Mouse (Mus musculus) thymus, adult 2 months (tissue): Measurements from ENCODE around the gene Capns1. TPM values are rescaled to one million over a fixed set of nuclear protein-coding genes. Genes with fewer than 3 reads are reported as not detected.
A peak's percentile ranks its signal among the peaks of the same experiment; 100 is the strongest.
"Not testable (repeated sequence)": the region's sequence is repeated elsewhere in the genome, so short reads cannot be mapped to it uniquely, and the experiment has no call there.

Experiments
- DNase-seq: peaks from one replicate; pipeline ENCODE4 v3.0.0; 2021
- H3K27ac ChIP-seq: fragments of 200-500 bp; 2 replicates; pipeline ENCODE4 v1.5.1; 2012; ENCODE audit warnings: low read length, control low read depth; ENCODE audit not compliant: control insufficient read depth, insufficient read depth
- H3K27me3 ChIP-seq: fragments of 200-500 bp; 2 replicates; pipeline ENCODE4 v1.6.1; 2012; ENCODE audit warnings: mild to moderate bottlenecking, low read length, moderate library complexity, mixed read lengths; ENCODE audit not compliant: control insufficient read depth, insufficient read depth
- H3K36me3 ChIP-seq: fragments of 200-500 bp; 2 replicates; pipeline ENCODE4 v1.6.1; 2012; ENCODE audit warnings: mild to moderate bottlenecking, low read length, moderate library complexity; ENCODE audit not compliant: control insufficient read depth, insufficient read depth
- H3K4me1 ChIP-seq: fragments of 200-500 bp; replicated peaks from 2 replicates; pipeline ENCODE4 v1.6.1; 2012; ENCODE audit warnings: low read length; ENCODE audit not compliant: control insufficient read depth, insufficient read depth
- H3K4me3 ChIP-seq: fragments of 200-500 bp; 2 replicates; pipeline ENCODE4 v1.5.1; 2012; ENCODE audit warnings: mild to moderate bottlenecking, low read length, control low read depth, moderate library complexity; ENCODE audit not compliant: control insufficient read depth, insufficient read depth
- CTCF ChIP-seq: fragments of 200-500 bp; IDR thresholded peaks from 2 replicates; pipeline ENCODE4 v1.5.1; 2012; ENCODE audit warnings: mild to moderate bottlenecking, control low read depth, low read length, moderate library complexity, borderline replicate concordance; ENCODE audit not compliant: control insufficient read depth, poor library complexity, insufficient read depth; ENCODE audit errors: extremely low read depth
- POLR2A ChIP-seq: fragments of 200-500 bp; IDR thresholded peaks from 2 replicates; pipeline ENCODE4 v1.6.1; 2012; ENCODE audit warnings: mild to moderate bottlenecking, low read length, control low read depth, moderate library complexity; ENCODE audit not compliant: control insufficient read depth, poor library complexity, insufficient read depth; ENCODE audit errors: extremely low read depth
- WGBS: fragments of 180-500 bp; shearing (Covaris S2); methylation state at CpG from one replicate; pipeline ENCODE4 v1.1.7; 2018; 5-methylcytosine and 5-hydroxymethylcytosine counted together
- polyA plus RNA-seq: library from polyadenylated mRNA; depleted of rRNA; stranded (reverse); fragments of >200 nt; gene quantifications from 2 replicates; pipeline ENCODE4 v1.2.3, GENCODE M21; 2012

The Capns1 gene
- polyA plus RNA-seq, 1 experiment = 739 TPM

DNA sequence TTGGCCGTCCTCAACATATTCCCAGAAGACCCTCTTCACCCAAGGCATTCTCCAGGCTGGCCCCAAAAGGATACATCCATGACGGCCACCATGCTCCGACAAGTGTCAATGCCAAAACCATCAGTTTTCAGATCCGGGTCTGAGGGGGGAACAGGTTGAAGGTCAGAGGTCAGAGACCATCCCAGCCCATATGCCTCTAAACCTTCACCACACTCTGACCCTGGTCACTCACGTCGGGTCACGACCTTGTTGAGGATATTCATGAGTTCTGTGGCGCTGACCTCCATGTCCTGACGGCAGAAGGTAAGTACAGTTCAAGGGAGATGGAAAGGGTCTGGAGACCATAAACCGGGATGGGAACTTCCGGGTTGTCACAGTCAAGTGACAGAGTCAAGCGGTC, 6.5 kb downstream of the Capns1 start:
- Histone ChIP-seq H3K27ac (no peak overlapping the region), H3K4me3 (no peak overlapping the region), H3K4me1 (peaks cover 9% of the 10 kb centered on the region), H3K27me3 (no peaks in the 10 kb centered on the region), H3K36me3 (peaks cover 22% of the 10 kb centered on the region)
- 97% methylated on average over 12 of the region's 12 CpGs for WGBS
- no peak for DNase-seq
- TF ChIP-seq CTCF (no peak), POLR2A (no peak)

DNA sequence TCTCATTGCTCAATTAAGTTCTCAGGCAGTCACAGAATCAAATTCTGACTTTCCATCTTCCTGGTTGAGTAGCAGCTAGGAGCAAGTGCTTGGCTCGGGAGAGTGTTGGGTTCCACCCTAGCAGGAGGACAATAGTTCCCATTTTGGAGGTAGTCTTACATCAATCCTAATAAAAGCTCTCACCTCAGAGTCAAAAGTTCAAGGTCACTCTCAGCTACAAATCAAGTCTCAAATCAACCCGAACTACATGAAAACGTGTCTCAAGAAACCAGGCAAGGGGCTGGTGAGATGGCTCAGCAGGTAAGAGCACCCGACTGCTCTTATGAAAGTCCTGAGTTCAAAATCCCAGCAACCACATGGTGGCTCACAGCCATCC, 9.5 kb downstream of the Capns1 start:
- Histone ChIP-seq H3K27ac (no peak overlapping the region), H3K4me3 (no peak overlapping the region), H3K4me1 (peaks cover 12% of the 10 kb centered on the region), H3K36me3 (peaks cover 25% of the 10 kb centered on the region), H3K27me3 (no peaks in the 10 kb centered on the region)
- TF ChIP-seq CTCF = no peak
- no peak for TF ChIP-seq POLR2A
- DNase-seq = no peak
- 96% methylated on average over 4 of the region's 4 CpGs for WGBS

DNA sequence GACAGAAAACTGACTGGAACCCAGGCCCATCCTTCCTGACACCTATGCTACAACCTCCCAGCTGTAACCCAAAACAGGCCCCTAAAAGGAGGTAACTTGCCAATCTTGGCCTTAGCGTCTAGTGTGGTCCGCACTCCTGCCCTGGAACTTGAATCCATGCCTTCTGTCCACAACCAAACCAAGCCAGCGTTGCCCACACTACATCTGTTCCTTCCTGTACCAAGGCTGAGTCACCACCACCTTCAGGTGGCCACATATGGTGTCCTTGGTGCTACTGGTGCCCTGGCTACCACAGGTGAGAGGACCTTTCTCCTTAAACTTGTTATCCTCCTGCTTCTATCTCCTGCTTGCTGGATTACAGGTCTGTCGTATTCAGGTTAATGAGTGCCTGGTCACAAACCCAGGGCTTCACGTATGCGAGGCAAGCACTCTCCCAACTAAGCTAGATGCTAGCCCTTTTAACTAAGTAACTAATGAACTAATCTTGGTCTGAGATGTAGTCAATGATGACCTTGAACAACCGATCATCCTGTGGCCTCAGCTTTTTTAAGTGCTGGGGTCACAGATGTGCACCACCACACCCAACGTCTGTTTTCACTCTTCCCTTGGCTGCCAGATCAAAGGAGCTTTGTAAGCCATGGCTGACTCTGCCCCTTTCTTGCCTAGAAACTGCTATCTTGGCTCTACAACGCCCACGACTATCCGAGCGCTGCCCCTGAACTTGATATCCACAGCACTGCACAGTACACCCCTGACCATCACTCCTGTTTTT, 10.1 kb downstream of the Capns1 start:
- no peaks in the 10 kb centered on the region for H3K27me3 ChIP-seq
- H3K27ac ChIP-seq = no peak overlapping the region
- 82% methylated on average over 12 of the region's 12 CpGs for WGBS
- no peak for TF ChIP-seq POLR2A
- peaks cover 25% of the 10 kb centered on the region for H3K36me3 ChIP-seq
- no peak overlapping the region for H3K4me3 ChIP-seq
- H3K4me1 ChIP-seq = peaks cover 14% of the 10 kb centered on the region
- DNase-seq = no peak

DNA sequence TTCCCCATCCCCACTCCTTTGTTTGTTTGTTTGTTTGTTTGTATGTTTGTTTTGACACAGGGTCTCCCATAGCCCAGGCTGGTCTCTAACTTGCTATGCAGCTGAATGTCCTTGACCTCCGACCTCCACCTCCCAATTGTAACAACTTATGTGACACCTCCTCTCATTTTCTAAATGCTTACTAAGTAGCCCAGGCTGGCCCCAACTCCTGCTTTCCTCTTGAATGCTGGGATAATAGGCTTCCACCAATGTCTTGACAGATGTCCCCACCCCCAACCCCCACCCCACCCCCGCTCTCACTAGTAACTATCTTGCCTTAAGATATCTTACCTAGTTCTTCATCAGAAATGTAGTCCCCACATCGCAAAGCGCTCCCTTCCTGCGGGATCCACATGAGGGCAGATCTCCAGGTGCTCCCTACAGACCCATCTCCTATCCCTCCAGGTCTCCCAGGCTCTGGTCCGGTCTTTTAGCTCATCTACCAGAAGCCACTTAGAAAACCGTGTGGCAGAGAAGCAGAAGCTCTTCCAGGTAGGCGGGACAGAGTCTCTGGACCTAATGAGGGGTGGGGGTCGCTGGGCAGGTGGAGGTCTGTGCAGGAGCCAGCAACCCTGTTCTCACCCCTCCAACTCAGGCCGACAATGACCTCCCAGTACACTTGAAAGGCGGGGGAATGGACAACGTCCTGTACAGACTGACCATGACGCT, 13.8 kb downstream of the Capns1 start:
- Histone ChIP-seq H3K4me3 (no peak overlapping the region), H3K27me3 (no peaks in the 10 kb centered on the region), H3K27ac (no peak overlapping the region), H3K36me3 (peaks cover 20% of the 10 kb centered on the region), H3K4me1 (peaks cover 7% of the 10 kb centered on the region; the same call in 1 of the 2 replicates)
- 92% methylated on average over 13 of the region's 13 CpGs for WGBS
- no peak for DNase-seq
- TF ChIP-seq CTCF = no peak
- TF ChIP-seq POLR2A = no peak

DNA sequence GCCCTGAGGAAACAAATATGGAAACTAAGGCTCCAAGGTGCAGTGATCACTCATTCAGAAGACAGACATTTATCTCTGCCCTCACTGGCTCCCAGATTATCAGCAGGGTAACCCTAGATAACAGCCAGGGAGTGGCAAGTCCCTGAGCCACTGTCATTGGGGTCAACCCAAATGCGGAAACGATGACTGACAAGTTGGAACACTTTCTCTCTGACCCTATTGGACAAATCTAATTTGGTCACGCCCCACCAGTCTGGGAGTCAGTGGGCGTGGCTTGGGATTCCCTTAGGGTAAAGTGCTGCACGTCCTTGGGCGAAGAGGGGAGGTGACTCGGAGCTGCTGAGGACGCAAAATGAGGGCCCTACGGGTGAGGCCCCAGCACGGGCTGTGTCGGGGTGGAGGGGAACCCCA, 14.7 kb downstream of the Capns1 start, which contains the start of gene Cox7a1:
Cox7a1 (plus strand) TSS at position 266 of the 411 bp plus-strand sequence.
- Histone ChIP-seq H3K27ac (no peak within 1 kb of the TSS), H3K36me3 (peaks cover 16% of the 10 kb centered on the region), H3K4me3 (peak within 1 kb of the TSS; percentile 29), H3K27me3 (no peaks in the 10 kb centered on the region), H3K4me1 (peaks cover 7% of the 10 kb centered on the region; the same call in 1 of the 2 replicates)
- WGBS = 2% methylated on average over 11 of the region's 11 CpGs
- DNase-seq = peak; percentile 89
- TF ChIP-seq POLR2A (peak; percentile 31; the same call in 1 of the 2 replicates), CTCF (no peak)

DNA sequence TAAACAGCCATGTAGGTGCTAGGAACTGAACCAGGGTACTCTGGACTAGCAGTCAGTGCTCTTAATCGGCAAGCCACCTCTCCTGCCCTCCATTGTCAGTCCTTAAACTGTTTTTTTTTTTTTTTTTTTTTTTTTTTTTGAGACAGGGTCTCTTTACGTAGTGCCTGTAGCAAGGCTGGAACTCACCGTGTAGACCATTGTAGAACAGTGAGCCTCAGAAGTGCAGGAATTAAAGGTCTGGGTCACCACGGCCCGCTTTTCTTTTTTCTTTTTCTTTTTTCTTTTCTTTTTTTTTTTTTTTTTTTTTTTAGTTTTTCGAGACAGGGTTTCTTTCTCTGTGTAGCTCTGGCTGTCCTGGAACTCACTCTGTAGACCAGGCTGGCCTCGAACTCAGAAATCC, 15.4 kb downstream of the Capns1 start:
- H3K27me3 ChIP-seq, H3K27ac ChIP-seq, DNase-seq, H3K4me3 ChIP-seq, H3K4me1 ChIP-seq: not testable (repeated sequence)
- 72% methylated on average over 7 of the region's 7 CpGs for WGBS
- peaks cover 13% of the 10 kb centered on the region for H3K36me3 ChIP-seq

DNA sequence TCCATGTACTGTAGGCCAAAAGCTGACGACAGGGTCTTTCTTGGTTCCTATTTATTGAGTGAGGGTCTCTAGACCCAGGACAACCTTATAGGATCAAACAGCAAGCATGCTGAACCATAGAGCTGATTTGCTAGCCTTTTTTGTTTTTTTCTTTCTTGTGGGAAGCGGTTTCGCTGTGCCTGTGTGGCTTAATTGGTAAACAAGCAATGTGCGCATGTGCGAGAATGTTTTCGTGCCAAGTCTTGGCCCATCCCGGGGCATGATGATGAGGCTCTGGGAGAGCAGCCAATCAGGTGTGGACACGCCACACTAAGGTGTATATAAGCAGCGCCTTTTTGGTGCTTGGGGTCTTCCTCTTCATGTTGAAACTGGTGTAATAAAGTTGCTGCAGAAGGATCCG, 16.7 kb downstream of the Capns1 start:
- not testable (repeated sequence) for H3K27me3 ChIP-seq, H3K4me3 ChIP-seq, DNase-seq, H3K36me3 ChIP-seq, H3K4me1 ChIP-seq, H3K27ac ChIP-seq
- WGBS = 93% methylated on average over 10 of the region's 10 CpGs
